Mouse (Mus musculus) limb, embryonic 13.5 days (tissue): ENCODE results near the gene Rundc1. TPM values are rescaled to one million over a fixed set of nuclear protein-coding genes. Genes with fewer than 3 reads are reported as not detected.
"Not testable (repeated sequence)": the region's sequence is repeated elsewhere in the genome, so short reads cannot be mapped to it uniquely, and the experiment has no call there.

Experiments used
- ATAC-seq: fragments of 200-750 bp; cut with Nextera tagmentation; 2 replicates; pipeline ENCODE4 v1.8.0; 2017; ENCODE audit warnings: low read depth, moderate number of reproducible peaks, moderate TSS enrichment; ENCODE audit not compliant: low FRiP score
- H3K27ac ChIP-seq: fragments of 300-500 bp; sonication (generic); 2 replicates; pipeline ENCODE4 v1.5.1; 2015; ENCODE audit warnings: inconsistent platforms, mild to moderate bottlenecking, moderate library complexity
- H3K27me3 ChIP-seq: fragments of 300-500 bp; sonication (generic); 2 replicates; pipeline ENCODE4 v1.6.1; 2015; ENCODE audit warnings: mild to moderate bottlenecking, inconsistent platforms
- H3K36me3 ChIP-seq: fragments of 300-500 bp; sonication (generic); 2 replicates; pipeline ENCODE4 v1.6.1; 2015; ENCODE audit warnings: inconsistent platforms, mild to moderate bottlenecking, moderate library complexity
- H3K4me1 ChIP-seq: fragments of 300-500 bp; sonication (generic); 2 replicates; pipeline ENCODE4 v1.6.1; 2015; ENCODE audit warnings: inconsistent platforms
- H3K4me2 ChIP-seq: fragments of 300-500 bp; sonication (generic); replicated peaks from 2 replicates; pipeline ENCODE4 v1.6.1; 2015; ENCODE audit warnings: inconsistent platforms, mild to moderate bottlenecking, moderate library complexity
- H3K4me3 ChIP-seq: fragments of 300-500 bp; sonication (generic); 2 replicates; pipeline ENCODE4 v1.5.1; 2015; ENCODE audit warnings: moderate library complexity, mild to moderate bottlenecking, inconsistent platforms
- H3K9ac ChIP-seq: fragments of 300-500 bp; sonication (generic); 2 replicates; pipeline ENCODE4 v1.6.1; 2015; ENCODE audit warnings: mild to moderate bottlenecking, inconsistent platforms
- H3K9me3 ChIP-seq: fragments of 300-500 bp; sonication (generic); 2 replicates; pipeline ENCODE4 v1.6.1; 2016; ENCODE audit warnings: inconsistent platforms
- WGBS: fragments of 180-500 bp; shearing (Covaris S2); methylation state at CpG from one replicate; pipeline ENCODE4 v1.1.7; 2015; 5-methylcytosine and 5-hydroxymethylcytosine counted together
- polyA plus RNA-seq: library from polyadenylated mRNA; unstranded; fragments of >200 nt; fragmentation: Nextera tagmentation; extraction: Ambion mirVana; gene quantifications from 2 replicates; pipeline ENCODE4 v1.2.1, GENCODE M21; 2015

Gene Rundc1
- polyA plus RNA-seq, 1 experiment from 2014 or later = 19.3 TPM

DNA sequence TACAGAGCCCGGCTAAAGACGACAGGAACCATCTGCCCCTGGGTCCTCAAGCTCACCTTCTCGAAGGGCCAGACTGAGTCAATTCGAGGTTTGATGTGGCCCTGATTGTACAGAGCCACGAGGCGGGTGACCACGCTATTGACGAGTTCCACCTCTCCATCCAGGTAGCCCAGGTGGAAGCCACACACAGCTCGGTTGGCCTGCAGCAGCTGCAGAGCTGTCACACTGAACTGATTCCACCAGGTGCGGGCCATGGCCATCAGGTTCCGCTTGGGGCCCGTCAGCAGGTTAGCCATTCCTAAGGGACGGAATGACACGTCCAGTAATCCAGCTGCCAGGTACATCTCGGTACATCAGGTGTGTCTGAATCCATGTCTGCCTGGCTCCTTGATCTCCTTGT, 35.4 kb downstream of the Rundc1 start:
- no peak overlapping the region for H3K27ac ChIP-seq
- WGBS = 84% methylated on average over 15 of the region's 15 CpGs
- no peaks in the 10 kb centered on the region for H3K27me3 ChIP-seq
- peaks cover 28% of the 10 kb centered on the region for H3K4me1 ChIP-seq
- H3K9me3 ChIP-seq = no peaks in the 10 kb centered on the region
- H3K36me3 ChIP-seq = peaks cover 51% of the 10 kb centered on the region
- no peak overlapping the region for H3K4me2 ChIP-seq
- no peak overlapping the region for H3K9ac ChIP-seq
- no peak for ATAC-seq
- no peak overlapping the region for H3K4me3 ChIP-seq

GRCm38 (mm10) chr11:101462141-101462540, 37.3 kb downstream of the Rundc1 start:
- H3K36me3 ChIP-seq = peaks cover 51% of the 10 kb centered on the region
- H3K9ac ChIP-seq = no peak overlapping the region
- WGBS = 84% methylated on average over 14 of the region's 14 CpGs
- ATAC-seq = no peak
- no peaks in the 10 kb centered on the region for H3K27me3 ChIP-seq
- H3K4me1 ChIP-seq = peaks cover 29% of the 10 kb centered on the region
- no peaks in the 10 kb centered on the region for H3K9me3 ChIP-seq
- H3K27ac ChIP-seq = no peak overlapping the region
- no peak overlapping the region for H3K4me2 ChIP-seq
- H3K4me3 ChIP-seq = no peak overlapping the region

- H3K4me3 ChIP-seq = no peak overlapping the region
- H3K4me2 ChIP-seq = no peak overlapping the region
- H3K9me3 ChIP-seq = no peaks in the 10 kb centered on the region
- 38% methylated on average over 13 of the region's 13 CpGs for WGBS
- no peak overlapping the region for H3K9ac ChIP-seq
- H3K4me1 ChIP-seq = peaks cover 35% of the 10 kb centered on the region
- ATAC-seq = no peak
- H3K36me3 ChIP-seq = peaks cover 49% of the 10 kb centered on the region
- H3K27me3 ChIP-seq = no peaks in the 10 kb centered on the region
- H3K27ac ChIP-seq = no peak overlapping the region
These were observed 37.9 kb downstream of the Rundc1 start for GRCm38 (mm10) chr11:101462583-101463440.

- Histone ChIP-seq H3K4me1 (peaks cover 44% of the 10 kb centered on the region), H3K4me2 (peak within 1 kb of the TSS; percentile 85)
- no peak for ATAC-seq
These were observed 39.6 kb downstream of the Rundc1 start, which contains the start of gene Rnd2 for GRCm38 (mm10) chr11:101464211-101465100. Rnd2 (plus strand) TSS chr11:101464999.

DNA sequence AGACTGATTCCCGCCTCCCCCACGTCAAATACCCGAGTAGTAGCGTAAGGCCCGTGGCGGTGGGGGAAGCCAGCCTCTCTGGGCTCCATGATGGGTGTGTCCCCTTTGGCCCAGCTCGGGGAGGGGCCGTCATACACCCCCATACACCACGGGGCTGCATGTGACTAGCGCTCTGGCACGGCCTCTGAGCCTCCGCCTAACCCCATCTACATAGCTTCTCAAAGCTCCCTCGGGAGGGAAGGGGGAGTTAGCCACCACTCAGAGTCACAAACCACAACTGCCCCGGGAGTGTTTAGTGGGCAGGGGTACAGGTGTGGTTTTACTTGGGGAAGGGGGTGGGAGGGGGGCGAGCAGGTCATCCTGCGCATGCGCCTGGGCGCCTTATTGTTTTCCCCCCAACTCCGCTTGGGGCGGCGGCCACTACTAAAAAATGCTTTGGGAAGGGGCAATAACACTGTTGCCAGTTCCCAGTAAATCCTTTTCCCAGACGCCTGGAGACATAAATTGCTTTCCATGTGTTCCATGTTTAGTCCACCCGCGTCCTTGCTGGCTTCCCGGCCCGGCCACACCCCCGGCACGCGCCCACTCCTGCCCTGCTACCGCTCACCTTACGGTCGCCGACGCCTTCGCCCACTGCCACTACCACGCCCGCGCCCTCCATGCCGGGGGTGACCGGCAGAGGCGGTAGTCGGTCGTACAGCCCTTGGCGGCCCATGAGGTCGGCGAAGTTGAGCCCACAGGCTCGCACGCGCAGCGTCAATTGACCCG, 40.4 kb downstream of the Rundc1 start:
- Histone ChIP-seq H3K4me2 (peak overlapping the region; percentile 85), H3K4me3 (peak overlapping the region; percentile 85), H3K9me3 (no peaks in the 10 kb centered on the region), H3K9ac (peak overlapping the region; percentile 66), H3K27me3 (peaks cover 3% of the 10 kb centered on the region; the same call in 1 of the 2 replicates), H3K36me3 (peaks cover 26% of the 10 kb centered on the region), H3K4me1 (peaks cover 44% of the 10 kb centered on the region), H3K27ac (peak overlapping the region; percentile 73; the same call in 1 of the 2 replicates)
- peak; percentile 34 for ATAC-seq
- under 1% methylated on average over 51 of the region's 51 CpGs for WGBS

More at GRCm38 (mm10) chr11:101464211-101465100, 39.6 kb downstream of the Rundc1 start, which contains the start of gene Rnd2:
- Histone ChIP-seq H3K9ac (peak within 1 kb of the TSS; percentile 66), H3K4me3 (peak within 1 kb of the TSS; percentile 85), H3K27ac (peak within 1 kb of the TSS; percentile 73; the same call in 1 of the 2 replicates), H3K27me3 (no peaks in the 10 kb centered on the region), H3K9me3 (no peaks in the 10 kb centered on the region), H3K36me3 (peaks cover 34% of the 10 kb centered on the region)
- 6% methylated on average over 12 of the region's 12 CpGs for WGBS

- peak; percentile 55 for ATAC-seq
- WGBS = 1% methylated on average over 60 of the region's 60 CpGs
- Histone ChIP-seq H3K36me3 (peaks cover 20% of the 10 kb centered on the region), H3K4me3 (peak within 1 kb of the TSS; percentile 85), H3K9me3 (no peaks in the 10 kb centered on the region), H3K27me3 (peaks cover 3% of the 10 kb centered on the region; the same call in 1 of the 2 replicates), H3K4me2 (peak within 1 kb of the TSS; percentile 93), H3K4me1 (peaks cover 44% of the 10 kb centered on the region), H3K27ac (peak within 1 kb of the TSS; percentile 73; the same call in 1 of the 2 replicates), H3K9ac (peak within 1 kb of the TSS; percentile 66)
These were observed 41.1 kb downstream of the Rundc1 start, which contains the start of gene Vat1 for GRCm38 (mm10) chr11:101465869-101466551. Vat1 (minus strand) TSS chr11:101466230.

- not testable (repeated sequence) for ATAC-seq
- peaks cover 44% of the 10 kb centered on the region for H3K4me1 ChIP-seq
These were observed 41.7 kb downstream of the Rundc1 start for GRCm38 (mm10) chr11:101466552-101466950.

DNA sequence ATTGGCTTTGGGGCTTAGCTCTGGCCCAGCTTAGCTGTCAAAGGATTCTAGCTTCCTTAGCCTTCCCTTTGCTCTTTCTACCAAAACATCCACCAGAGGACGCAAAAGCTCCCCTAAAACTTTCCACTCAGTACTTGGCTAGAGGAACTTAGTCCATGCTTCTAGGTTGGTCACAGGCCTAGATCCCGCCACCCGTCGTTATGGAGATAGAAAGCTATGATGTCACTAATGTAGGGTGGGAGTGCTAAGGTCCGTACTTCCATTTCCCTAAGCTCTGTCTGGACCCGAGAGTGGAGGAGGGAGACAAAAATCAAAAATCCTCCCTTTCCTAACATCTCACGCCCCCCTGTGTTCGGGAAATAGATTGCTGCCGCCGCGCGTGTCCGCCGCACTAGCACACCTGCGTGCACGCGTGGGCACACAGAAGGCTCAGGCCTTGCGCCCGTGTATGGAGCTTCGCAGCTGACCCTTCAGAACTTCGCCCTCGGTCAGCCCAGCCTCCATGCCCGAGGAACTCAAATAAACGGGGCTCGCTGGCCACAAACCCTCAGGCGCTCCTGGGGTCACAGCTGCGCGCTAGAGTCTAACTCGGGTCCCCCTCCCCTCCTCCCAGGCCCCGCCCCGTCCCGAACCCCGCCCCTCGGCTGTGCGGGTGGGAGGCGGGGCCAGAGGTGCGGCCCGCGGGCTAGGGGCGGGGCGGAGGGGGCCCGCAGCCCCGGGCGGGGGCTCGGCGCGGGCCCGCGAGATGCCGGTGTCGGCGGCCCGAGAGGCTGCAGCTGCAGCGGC, 42.8 kb downstream of the Rundc1 start:
- Histone ChIP-seq H3K27ac (no peak overlapping the region), H3K4me3 (peak overlapping the region; percentile 73), H3K9me3 (no peaks in the 10 kb centered on the region), H3K27me3 (peaks cover 3% of the 10 kb centered on the region; the same call in 1 of the 2 replicates), H3K4me2 (peak overlapping the region; percentile 93), H3K36me3 (peaks cover 5% of the 10 kb centered on the region; the same call in 1 of the 2 replicates), H3K4me1 (peaks cover 39% of the 10 kb centered on the region), H3K9ac (peak overlapping the region; percentile 77)
- under 1% methylated on average over 50 of the region's 54 CpGs for WGBS
- ATAC-seq = peak; percentile 74; the same call in 1 of the 2 replicates

More at GRCm38 (mm10) chr11:101466552-101466950, 41.7 kb downstream of the Rundc1 start:
- H3K27me3 ChIP-seq, H3K9ac ChIP-seq, H3K27ac ChIP-seq, H3K9me3 ChIP-seq: not testable (repeated sequence)
- Histone ChIP-seq H3K4me3 (peak overlapping the region; percentile 85), H3K36me3 (peaks cover 16% of the 10 kb centered on the region), H3K4me2 (peak overlapping the region; percentile 85)
- WGBS = 54% methylated on average over 5 of the region's 5 CpGs

DNA sequence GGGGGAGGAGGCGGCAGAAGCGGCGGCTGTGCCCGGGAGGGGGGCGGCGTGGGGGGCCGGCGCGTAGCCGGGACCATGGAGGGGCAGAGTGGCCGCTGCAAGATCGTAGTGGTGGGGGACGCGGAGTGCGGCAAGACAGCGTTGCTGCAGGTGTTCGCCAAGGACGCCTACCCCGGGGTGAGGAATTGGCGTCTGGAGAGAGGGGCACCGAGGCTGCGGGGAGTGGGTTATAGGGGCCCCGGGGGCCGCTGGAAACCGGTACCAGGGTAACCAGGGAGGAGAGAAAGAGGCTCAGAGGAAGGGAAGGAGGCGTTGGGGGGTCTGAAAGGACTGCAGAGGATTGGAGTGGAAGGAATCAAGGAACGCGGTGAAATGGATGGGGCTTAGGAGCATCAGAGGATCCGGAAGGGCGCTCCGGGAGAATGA, 43.4 kb downstream of the Rundc1 start:
- Histone ChIP-seq H3K36me3 (no peaks in the 10 kb centered on the region; the same call in 1 of the 2 replicates), H3K4me3 (peak overlapping the region; percentile 73), H3K9ac (peak overlapping the region; percentile 77), H3K4me1 (peaks cover 33% of the 10 kb centered on the region), H3K4me2 (peak overlapping the region; percentile 93), H3K27me3 (peaks cover 3% of the 10 kb centered on the region; the same call in 1 of the 2 replicates), H3K27ac (no peak overlapping the region), H3K9me3 (no peaks in the 10 kb centered on the region)
- peak; percentile 14; the same call in 1 of the 2 replicates for ATAC-seq
- WGBS = 1% methylated on average over 29 of the region's 31 CpGs

DNA sequence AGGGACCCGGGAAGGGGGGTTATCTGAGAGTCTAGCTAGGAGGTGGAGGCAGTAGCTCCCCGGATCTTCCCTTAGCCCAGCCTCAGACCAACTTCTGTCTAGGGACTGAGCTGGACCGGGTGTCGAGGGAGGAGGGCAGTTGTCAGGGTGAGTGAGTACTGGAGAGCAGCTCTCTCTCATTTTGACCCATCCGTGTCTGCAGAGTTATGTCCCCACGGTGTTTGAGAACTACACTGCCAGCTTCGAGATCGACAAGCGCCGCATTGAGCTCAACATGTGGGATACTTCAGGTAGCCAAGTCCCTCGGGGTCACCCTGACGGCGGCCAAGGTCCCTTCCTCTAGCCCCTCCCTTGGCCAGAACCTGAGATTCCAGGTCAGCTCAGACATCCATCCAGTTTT, 43.8 kb downstream of the Rundc1 start:
- 5% methylated on average over 13 of the region's 13 CpGs for WGBS
- H3K4me2 ChIP-seq = peak overlapping the region; percentile 93
- peaks cover 3% of the 10 kb centered on the region; the same call in 1 of the 2 replicates for H3K27me3 ChIP-seq
- ATAC-seq = no peak
- no peaks in the 10 kb centered on the region for H3K9me3 ChIP-seq
- H3K4me3 ChIP-seq = peak overlapping the region; percentile 73
- peaks cover 29% of the 10 kb centered on the region for H3K4me1 ChIP-seq
- H3K27ac ChIP-seq = no peak overlapping the region
- no peaks in the 10 kb centered on the region; the same call in 1 of the 2 replicates for H3K36me3 ChIP-seq
- peak overlapping the region; percentile 77 for H3K9ac ChIP-seq
